In the genomic region with DNA sequence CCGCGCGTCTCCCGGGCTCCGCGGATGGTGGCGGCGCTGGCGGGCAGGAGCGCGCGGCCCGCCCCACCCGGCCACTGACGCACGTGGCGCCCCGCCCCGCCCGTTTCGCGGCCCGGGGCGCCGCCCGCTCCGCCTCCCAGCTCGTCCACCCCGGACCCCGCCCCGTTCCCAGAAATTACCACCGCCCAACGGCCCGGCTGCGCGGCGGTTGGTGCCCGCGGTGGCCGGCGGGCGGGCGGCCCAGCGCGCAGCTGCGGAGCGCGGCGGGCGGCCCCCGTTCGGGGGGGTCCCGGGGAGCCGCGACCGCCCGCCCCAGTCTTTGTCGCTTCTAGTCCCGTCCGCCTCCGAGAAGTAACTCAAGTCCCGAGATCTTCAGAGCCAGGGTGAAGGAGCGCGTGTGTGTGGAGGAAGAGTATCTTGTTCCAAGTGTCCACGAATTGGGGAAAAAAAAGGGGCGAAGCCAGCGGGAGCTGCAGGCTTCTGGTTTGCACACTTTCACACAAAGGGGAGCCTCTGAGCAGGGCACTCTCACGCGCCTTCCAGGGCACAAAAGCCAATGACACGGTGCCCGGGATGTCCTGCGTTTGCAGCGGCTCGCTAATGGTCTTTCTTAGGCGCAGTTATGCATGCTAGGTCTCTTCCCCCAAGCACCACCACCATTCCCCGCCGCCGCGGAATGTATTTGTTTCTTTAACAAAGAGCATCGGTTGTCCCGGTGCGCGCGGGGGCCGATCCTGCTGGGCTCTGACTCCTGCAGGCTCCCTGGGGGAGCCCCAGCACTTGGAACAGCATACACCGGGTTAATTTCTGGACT, we compare ENCODE assay signal across 1 mouse cellular context.
TF ChIP-seq lines count a peak whose summit lies in the region.

No protein-coding gene starts in this region.

TF ChIP-seq in CH12.LX, 34 proteins besides CTCF, POLR2A, EP300 and RAD21:
- no peak for TF ChIP-seq ZKSCAN1 (IDR thresholded peaks at IDR 0.05; ENCODE audit: borderline replicate concordance, low read depth, low read length)
- 0 out of 2 replicates have a peak, but pooled peaks have one; percentile 23 for TF ChIP-seq KAT2A (IDR thresholded peaks at IDR 0.05; ENCODE audit: insufficient replicate concordance, low read length)
- no peak for TF ChIP-seq NELFE (IDR thresholded peaks at IDR 0.05; ENCODE audit: low read depth, low read length)
- no peak for TF ChIP-seq ZC3H11A (IDR thresholded peaks at IDR 0.05; ENCODE audit: low read depth, low read length)
- peak; percentile 48; the same call in 1 of the 2 replicates for TF ChIP-seq BHLHE40 (IDR thresholded peaks at IDR 0.05; ENCODE audit: low read depth, low read length)
- TF ChIP-seq MEF2A (IDR thresholded peaks at IDR 0.05; ENCODE audit: borderline replicate concordance, low read depth, low read length) = peak; percentile 10; the same call in 1 of the 2 replicates
- TF ChIP-seq MXI1 (IDR thresholded peaks at IDR 0.05; ENCODE audit: low read depth, low read length) = peak; percentile 85; the same call in 1 of the 2 replicates
- peak; percentile 77 for TF ChIP-seq NRF1 (IDR thresholded peaks at IDR 0.05; ENCODE audit: low read depth, low read length)
- TF ChIP-seq MAZ (IDR thresholded peaks at IDR 0.05; ENCODE audit: low read depth, low read length) = peak; percentile 4; the same call in 1 of the 2 replicates
